14 mouse cellular contexts compared by ENCODE assay signal in genomic region chr2:44696441-44696840, GRCm38 (mm10).
DNase-seq lines count a peak whose midpoint lies in the region; ATAC-seq lines count a peak whose summit lies in the region.
"Had no signal": no experiment of that assay in that cellular context is flagged by ENCODE, and none has a peak within 500 bp of the region (broad histone marks: within the 10 kb centered on the region; RNA-seq: fewer than 3 reads in every experiment).

No protein-coding gene starts in this region.

- no peak overlapping the region for H3K9ac ChIP-seq in heart, embryonic 11.5 days (ENCODE audit: low read depth, low read length)
- H3K9ac ChIP-seq: hindbrain, embryonic 15.5 days; limb, embryonic 13.5 days; midbrain, embryonic 15.5 days had no signal

- H3K4me3 ChIP-seq in heart, embryonic 11.5 days (ENCODE audit: low read depth, low read length) = no peak overlapping the region
- H3K4me3 ChIP-seq: hindbrain, embryonic 15.5 days; limb, embryonic 13.5 days; midbrain, embryonic 15.5 days had no signal

- WGBS in heart, embryonic 11.5 days (ENCODE audit: insufficient replicate concordance) = 71% methylated on average over 3 of the region's 3 CpGs

- peak; percentile 31 to 39 for DNase-seq in cerebellum, postnatal 14 days
- DNase-seq in cerebellum, adult 18-20 months = no peak
- DNase-seq in layer of hippocampus, adult 18-20 months (ENCODE audit: low spot score in 2 of 2) = peak; percentile 17 to 44
- no peak for DNase-seq in layer of hippocampus, postnatal 25 days (ENCODE audit: extremely low spot score in 1 of 2, low spot score in 1 of 2)
- DNase-seq in brain, adult 2 months (ENCODE audit: low read depth, low spot score) = peak; percentile 80
- peak; percentile 25 to 39 for DNase-seq in layer of hippocampus, adult 8-10 months (ENCODE audit: low spot score in 2 of 2)
- no peak for DNase-seq in lung, postnatal 14 days
- DNase-seq: kidney, adult 2 months; lung, postnatal 36 days had no signal

- no peak for ATAC-seq in heart, embryonic 11.5 days (replicated peaks; ENCODE audit: insufficient number of reproducible peaks, low FRiP score, low TSS enrichment)
- ATAC-seq: midbrain, embryonic 15.5 days; Patski had no signal

- H3K4me1 ChIP-seq in heart, embryonic 11.5 days (ENCODE audit: control insufficient read depth, insufficient read depth, low read length) = no peaks in the 10 kb centered on the region
- H3K4me1 ChIP-seq: hindbrain, embryonic 15.5 days; limb, embryonic 13.5 days; midbrain, embryonic 15.5 days had no signal

- H3K9me3 ChIP-seq in heart, embryonic 11.5 days (replicated peaks; ENCODE audit: control insufficient read depth, low read length) = no peaks in the 10 kb centered on the region
- H3K9me3 ChIP-seq: hindbrain, embryonic 15.5 days; limb, embryonic 13.5 days; midbrain, embryonic 15.5 days had no signal

- no peak overlapping the region for H3K4me2 ChIP-seq in heart, embryonic 11.5 days
- H3K4me2 ChIP-seq: hindbrain, embryonic 15.5 days; limb, embryonic 13.5 days; midbrain, embryonic 15.5 days had no signal

- H3K36me3 ChIP-seq in heart, embryonic 11.5 days (ENCODE audit: control insufficient read depth, insufficient read depth, low read length) = no peaks in the 10 kb centered on the region
- H3K36me3 ChIP-seq: hindbrain, embryonic 15.5 days; limb, embryonic 13.5 days; midbrain, embryonic 15.5 days had no signal

- H3K27me3 ChIP-seq in heart, embryonic 11.5 days (ENCODE audit: control insufficient read depth, insufficient read depth, low read length) = no peaks in the 10 kb centered on the region
- H3K27me3 ChIP-seq: hindbrain, embryonic 15.5 days; limb, embryonic 13.5 days; midbrain, embryonic 15.5 days; Patski had no signal

- no peak overlapping the region for H3K27ac ChIP-seq in heart, embryonic 11.5 days (ENCODE audit: low read depth, low read length)
- H3K27ac ChIP-seq: hindbrain, embryonic 15.5 days; limb, embryonic 13.5 days; midbrain, embryonic 15.5 days had no signal

Comparison
In these comparisons a context has a peak if more than half of its experiments do, and no peak if none do; other contexts are left out.
1. DNase-seq: peak in cerebellum, postnatal 14 days (2 of 2), layer of hippocampus, adult 18-20 months (2 of 2), brain, adult 2 months (single experiment) and layer of hippocampus, adult 8-10 months (2 of 2); none in cerebellum, adult 18-20 months (0 of 2), layer of hippocampus, postnatal 25 days (0 of 2) and lung, postnatal 14 days (single experiment).